Mouse (Mus musculus): ENCODE results near the gene St3gal2. TPM values are rescaled to one million over a fixed set of nuclear protein-coding genes. Genes with fewer than 3 reads are reported as not detected.
A peak's percentile ranks its signal among the peaks of the same experiment; 100 is the strongest.
"Not testable (repeated sequence)": the region's sequence is repeated elsewhere in the genome, so short reads cannot be mapped to it uniquely, and the experiment has no call there.

Gene St3gal2
- polyA plus RNA-seq, 1 experiment from 2014 or later = 34.5 TPM

DNA sequence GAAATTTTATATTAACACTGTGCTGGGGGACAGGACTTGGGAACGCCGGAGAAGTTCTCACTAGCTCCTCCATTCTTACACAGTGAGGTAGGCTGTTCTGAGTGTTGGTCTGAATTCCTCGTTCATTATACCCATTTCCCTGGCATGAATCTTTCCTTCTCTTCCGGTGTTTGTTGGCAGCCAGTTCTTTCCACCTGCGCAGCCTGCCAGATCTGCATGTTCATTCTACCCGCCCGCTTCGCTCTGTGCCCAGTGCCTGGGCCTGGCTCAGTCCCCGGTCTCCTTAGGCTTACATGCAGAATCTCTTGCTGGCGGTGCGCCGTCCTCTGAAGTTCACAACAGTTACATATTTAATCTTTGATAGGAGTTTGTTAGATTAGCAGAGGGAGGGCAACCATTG lies 16.5 kb downstream of the St3gal2 start:
- Histone ChIP-seq H3K4me1 (peaks cover 13% of the 10 kb centered on the region), H3K27ac (replicated peaks) (no peak overlapping the region), H3K36me3 (replicated peaks) (peaks cover 36% of the 10 kb centered on the region), H3K9me3 (no peaks in the 10 kb centered on the region), H3K4me3 (no peak overlapping the region), H3K27me3 (replicated peaks; ENCODE audit: low read depth, poor library complexity, severe bottlenecking) (no peaks in the 10 kb centered on the region)
- 95% methylated on average over 12 of the region's 12 CpGs for WGBS
- DNase-seq (ENCODE audit: low spot score) = no peak

DNA sequence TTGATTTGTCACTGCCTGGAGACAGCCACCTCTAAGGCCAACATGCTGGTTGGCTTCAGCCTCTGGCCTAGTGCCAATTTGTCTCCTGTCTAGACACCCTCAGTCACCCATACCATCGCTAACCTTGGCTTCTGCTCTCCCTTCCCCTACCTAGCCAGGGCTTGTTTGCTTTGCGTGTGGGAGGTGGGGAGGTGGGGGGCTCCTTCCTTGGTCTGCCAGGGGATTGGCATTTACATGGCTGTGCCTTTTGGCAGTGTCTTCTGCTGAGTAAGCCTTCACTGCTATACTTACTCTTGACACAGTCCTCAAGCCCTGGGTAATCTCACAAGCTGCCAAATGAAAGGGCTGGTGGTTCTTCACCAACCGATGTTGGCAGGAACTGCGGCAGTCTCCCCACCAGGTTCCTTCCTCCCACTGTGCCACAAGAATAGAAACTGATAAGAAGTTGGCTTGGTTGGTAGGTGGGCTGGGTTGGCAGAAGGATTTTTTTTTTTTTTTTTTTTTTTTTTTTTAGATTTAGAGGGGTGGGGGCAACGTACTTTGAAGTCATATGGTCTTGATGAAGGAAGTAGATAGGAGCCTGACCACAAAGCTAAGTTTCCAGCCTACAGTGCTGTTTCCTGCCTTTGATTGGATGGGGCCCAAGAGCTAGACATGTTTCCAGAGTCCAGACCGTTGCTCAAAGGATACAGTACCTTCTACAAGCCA lies 19.3 kb downstream of the St3gal2 start:
- Histone ChIP-seq H3K27ac (replicated peaks) (no peak overlapping the region), H3K9me3 (no peaks in the 10 kb centered on the region), H3K4me3 (no peak overlapping the region), H3K27me3 (replicated peaks; ENCODE audit: low read depth, poor library complexity, severe bottlenecking) (no peaks in the 10 kb centered on the region), H3K4me1 (peaks cover 16% of the 10 kb centered on the region), H3K36me3 (replicated peaks) (peaks cover 35% of the 10 kb centered on the region)
- DNase-seq (ENCODE audit: low spot score) = no peak
- whole genome bisulfite sequencing = 83% methylated on average over 6 of the region's 6 CpGs

DNA sequence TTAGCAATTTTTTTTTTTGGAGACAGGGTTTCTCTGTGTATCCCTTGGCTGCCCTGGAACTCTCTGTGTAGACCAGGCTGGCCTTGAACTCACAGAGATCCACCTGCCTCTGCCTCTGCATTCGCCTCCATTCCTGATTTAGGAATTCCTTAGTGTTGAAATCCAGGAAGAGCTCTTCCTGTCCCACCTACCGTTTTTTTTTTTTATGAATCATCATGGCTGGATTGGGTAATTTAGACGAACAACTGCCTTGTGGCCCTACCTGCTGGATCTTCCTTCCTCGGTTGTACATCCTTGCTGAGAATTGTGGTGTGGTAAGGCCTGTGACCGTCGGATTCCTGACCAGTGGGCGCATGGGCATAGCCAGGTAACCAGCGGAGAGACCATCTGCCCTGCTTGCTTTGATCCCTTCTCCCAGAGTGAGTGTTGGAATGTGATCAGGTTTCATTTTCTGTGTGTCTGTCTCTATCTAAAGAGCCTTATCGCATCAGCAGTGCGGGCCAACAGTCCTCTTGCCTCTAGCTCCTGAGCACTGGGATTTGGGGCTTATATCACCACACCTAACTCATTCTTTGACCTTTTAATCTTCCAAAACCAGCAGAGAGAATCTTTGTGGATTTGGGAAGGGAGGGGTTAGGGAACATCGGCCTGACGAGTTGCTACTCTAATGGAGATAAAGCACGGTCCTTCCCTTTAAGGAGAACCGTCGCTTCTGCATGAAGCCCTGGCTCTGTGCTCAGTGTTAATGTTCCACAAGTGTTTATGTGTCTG lies 21.1 kb downstream of the St3gal2 start:
- H3K27me3 ChIP-seq (replicated peaks; ENCODE audit: low read depth, poor library complexity, severe bottlenecking) = no peaks in the 10 kb centered on the region
- no peak overlapping the region for H3K4me3 ChIP-seq
- DNase-seq (ENCODE audit: low spot score) = no peak
- 91% methylated on average over 15 of the region's 15 CpGs for WGBS
- no peak overlapping the region for H3K27ac ChIP-seq (replicated peaks)
- H3K4me1 ChIP-seq = peaks cover 16% of the 10 kb centered on the region
- H3K9me3 ChIP-seq = no peaks in the 10 kb centered on the region
- H3K36me3 ChIP-seq (replicated peaks) = peaks cover 30% of the 10 kb centered on the region

DNA sequence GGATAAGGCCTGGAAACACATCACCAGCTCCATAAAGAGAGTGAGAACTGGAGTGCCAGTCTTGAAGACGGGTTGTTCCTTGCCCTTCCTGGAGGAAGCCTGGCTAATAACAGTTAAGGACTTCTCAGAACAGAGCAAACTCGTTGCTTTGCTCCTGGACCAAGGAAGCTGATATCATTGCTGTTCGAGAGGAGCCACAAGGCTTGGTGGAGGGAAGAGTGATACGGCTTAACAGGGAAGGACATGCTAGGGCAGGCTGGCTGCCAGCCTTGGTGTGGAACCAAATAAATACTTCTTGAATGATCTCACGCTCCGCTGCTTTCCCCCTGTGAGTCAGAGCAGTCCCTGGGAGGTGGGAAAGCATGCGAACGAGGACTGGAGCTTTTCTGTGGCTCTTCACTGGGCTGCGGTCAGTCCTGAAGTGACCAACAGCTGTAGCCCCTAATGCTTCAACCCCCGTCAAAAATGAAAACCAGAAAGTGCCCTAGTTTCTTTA lies 21.8 kb downstream of the St3gal2 start:
- Histone ChIP-seq H3K4me1 (peaks cover 16% of the 10 kb centered on the region), H3K36me3 (replicated peaks) (peaks cover 30% of the 10 kb centered on the region), H3K4me3 (no peak overlapping the region), H3K9me3 (no peaks in the 10 kb centered on the region), H3K27ac (replicated peaks) (no peak overlapping the region), H3K27me3 (replicated peaks; ENCODE audit: low read depth, poor library complexity, severe bottlenecking) (no peaks in the 10 kb centered on the region)
- 77% methylated on average over 10 of the region's 10 CpGs for WGBS
- peak; percentile 27 for DNase-seq (ENCODE audit: low spot score)

GRCm38 (mm10) chr8:110944276-110944876 lies 24.7 kb downstream of the St3gal2 start:
- no peak overlapping the region for H3K27ac ChIP-seq (replicated peaks)
- no peak overlapping the region for H3K4me3 ChIP-seq
- WGBS = 91% methylated on average over 7 of the region's 7 CpGs
- peaks cover 29% of the 10 kb centered on the region for H3K36me3 ChIP-seq (replicated peaks)
- no peak for DNase-seq (ENCODE audit: low spot score)
- H3K4me1 ChIP-seq = peaks cover 13% of the 10 kb centered on the region
- H3K9me3 ChIP-seq = no peaks in the 10 kb centered on the region
- no peaks in the 10 kb centered on the region for H3K27me3 ChIP-seq (replicated peaks; ENCODE audit: low read depth, poor library complexity, severe bottlenecking)

- H3K4me3 ChIP-seq = no peak overlapping the region
- 83% methylated on average over 4 of the region's 4 CpGs for WGBS
- peaks cover 33% of the 10 kb centered on the region for H3K36me3 ChIP-seq (replicated peaks)
Observed at GRCm38 (mm10) chr8:110945716-110946115, 26.0 kb downstream of the St3gal2 start.

GRCm38 (mm10) chr8:110950065-110950484 lies 30.4 kb downstream of the St3gal2 start:
- peaks cover 59% of the 10 kb centered on the region for H3K36me3 ChIP-seq (replicated peaks)
- H3K27ac ChIP-seq (replicated peaks) = no peak overlapping the region
- no peak overlapping the region for H3K4me3 ChIP-seq
- no peak for DNase-seq (ENCODE audit: low spot score)
- no peaks in the 10 kb centered on the region for H3K27me3 ChIP-seq (replicated peaks; ENCODE audit: low read depth, poor library complexity, severe bottlenecking)
- 87% methylated on average over 17 of the region's 17 CpGs for WGBS
- H3K4me1 ChIP-seq = peaks cover 5% of the 10 kb centered on the region
- no peaks in the 10 kb centered on the region for H3K9me3 ChIP-seq

More at GRCm38 (mm10) chr8:110945716-110946115, 26.0 kb downstream of the St3gal2 start:
- no peak for DNase-seq (ENCODE audit: low spot score)
- no peaks in the 10 kb centered on the region for H3K27me3 ChIP-seq (replicated peaks; ENCODE audit: low read depth, poor library complexity, severe bottlenecking)
- no peaks in the 10 kb centered on the region for H3K9me3 ChIP-seq
- peaks cover 12% of the 10 kb centered on the region for H3K4me1 ChIP-seq
- no peak overlapping the region for H3K27ac ChIP-seq (replicated peaks)

DNA sequence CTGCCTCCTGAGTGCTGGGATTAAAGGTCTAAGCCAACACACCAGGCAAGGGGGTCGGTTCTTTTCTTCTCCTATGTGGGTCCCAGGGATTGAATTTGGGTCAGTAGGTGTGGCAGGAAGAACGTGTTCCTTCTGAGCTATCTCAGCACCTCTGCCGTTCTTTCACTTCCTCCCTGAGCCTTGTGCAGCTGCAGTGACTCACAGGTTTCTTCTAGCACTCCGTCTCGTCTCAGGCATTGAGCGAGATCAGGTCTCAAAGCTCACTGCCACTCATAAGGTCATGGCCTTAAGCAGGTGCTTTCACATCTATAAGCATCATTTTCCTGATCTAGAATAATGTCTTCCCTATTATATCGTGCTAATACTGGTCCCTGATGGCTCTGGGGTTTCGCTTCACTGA lies 35.1 kb downstream of the St3gal2 start:
- WGBS = 78% methylated on average over 8 of the region's 8 CpGs
- Histone ChIP-seq H3K4me3 (no peak overlapping the region), H3K27me3 (replicated peaks; ENCODE audit: low read depth, poor library complexity, severe bottlenecking) (no peaks in the 10 kb centered on the region), H3K36me3 (replicated peaks) (peaks cover 89% of the 10 kb centered on the region), H3K27ac (replicated peaks) (no peak overlapping the region), H3K4me1 (peaks cover 13% of the 10 kb centered on the region), H3K9me3 (no peaks in the 10 kb centered on the region)
- no peak for DNase-seq (ENCODE audit: low spot score)

GRCm38 (mm10) chr8:110956619-110957450 lies 37.1 kb downstream of the St3gal2 start:
- Histone ChIP-seq H3K36me3 (replicated peaks) (peaks cover 84% of the 10 kb centered on the region), H3K27ac (replicated peaks) (no peak overlapping the region), H3K4me1 (peaks cover 13% of the 10 kb centered on the region), H3K4me3 (no peak overlapping the region), H3K9me3 (no peaks in the 10 kb centered on the region), H3K27me3 (replicated peaks; ENCODE audit: low read depth, poor library complexity, severe bottlenecking) (no peaks in the 10 kb centered on the region)
- WGBS = 92% methylated on average over 15 of the region's 15 CpGs
- DNase-seq (ENCODE audit: low spot score) = no peak

- Histone ChIP-seq H3K9me3 (no peaks in the 10 kb centered on the region), H3K27ac (replicated peaks) (no peak overlapping the region), H3K4me1 (peaks cover 13% of the 10 kb centered on the region), H3K27me3 (replicated peaks; ENCODE audit: low read depth, poor library complexity, severe bottlenecking) (no peaks in the 10 kb centered on the region), H3K36me3 (replicated peaks) (peaks cover 85% of the 10 kb centered on the region), H3K4me3 (no peak overlapping the region)
- WGBS = 94% methylated on average over 19 of the region's 19 CpGs
- DNase-seq (ENCODE audit: low spot score) = no peak
Observed at GRCm38 (mm10) chr8:110957471-110957870, 37.7 kb downstream of the St3gal2 start.

DNA sequence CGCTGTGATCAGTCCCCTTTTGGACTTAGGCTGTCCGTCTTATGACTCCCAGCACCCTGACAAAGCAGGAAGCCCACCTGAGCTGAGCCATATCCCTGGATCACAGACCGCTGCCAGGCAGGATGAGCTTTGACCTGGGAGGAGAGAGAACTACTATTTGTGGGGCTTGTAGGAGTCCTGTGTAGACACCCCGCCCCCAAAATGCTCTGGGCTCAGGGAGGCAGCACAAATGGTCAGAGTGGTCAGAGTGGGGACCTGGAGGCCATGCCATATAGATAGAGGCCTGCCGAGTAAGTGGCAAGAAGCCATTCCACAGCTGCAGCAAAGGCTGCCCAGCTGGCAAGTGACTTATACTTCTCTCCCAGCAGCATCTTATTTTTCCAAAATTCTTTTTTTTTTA lies 38.4 kb downstream of the St3gal2 start:
- Histone ChIP-seq H3K27me3 (replicated peaks; ENCODE audit: low read depth, poor library complexity, severe bottlenecking) (no peaks in the 10 kb centered on the region), H3K9me3 (no peaks in the 10 kb centered on the region), H3K4me3 (no peak overlapping the region), H3K36me3 (replicated peaks) (peaks cover 85% of the 10 kb centered on the region), H3K27ac (replicated peaks) (no peak overlapping the region), H3K4me1 (peaks cover 13% of the 10 kb centered on the region)
- WGBS = 91% methylated on average over 5 of the region's 5 CpGs
- DNase-seq (ENCODE audit: low spot score) = no peak

GRCm38 (mm10) chr8:110958553-110958952 lies 38.8 kb downstream of the St3gal2 start:
- not testable (repeated sequence) for H3K4me3 ChIP-seq; H3K9me3 ChIP-seq; DNase-seq (ENCODE audit: low spot score); H3K27me3 ChIP-seq (replicated peaks; ENCODE audit: low read depth, poor library complexity, severe bottlenecking); H3K27ac ChIP-seq (replicated peaks)
- WGBS = 93% methylated on average over 7 of the region's 7 CpGs
- peaks cover 86% of the 10 kb centered on the region for H3K36me3 ChIP-seq (replicated peaks)
- peaks cover 13% of the 10 kb centered on the region for H3K4me1 ChIP-seq
